Comparison of ENCODE assay signal across 9 mouse cellular contexts in the genomic region with DNA sequence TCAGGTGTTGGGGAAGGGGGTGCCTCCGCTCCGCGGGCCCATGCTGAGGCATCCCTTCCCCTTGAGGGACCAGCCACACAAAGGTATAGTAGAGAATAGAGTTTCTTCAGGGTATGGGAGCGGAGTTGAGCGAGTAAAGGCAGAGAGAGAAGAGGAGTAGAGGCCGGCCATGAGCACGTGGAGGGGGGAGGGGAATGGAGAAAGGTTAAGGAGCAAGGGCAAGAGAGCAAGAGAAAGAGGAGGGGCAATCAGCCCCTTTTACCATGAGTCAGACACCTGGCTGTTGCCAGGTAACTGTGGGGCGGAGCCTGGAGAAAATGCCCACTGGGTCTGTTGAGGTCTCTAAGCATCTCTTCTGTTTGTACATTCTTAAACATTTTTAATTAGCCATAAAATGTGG. TPM values are rescaled to one million over a fixed set of nuclear protein-coding genes. Genes with fewer than 3 reads are reported as not detected.
DNase-seq lines count a peak whose midpoint lies in the region; ATAC-seq lines count a peak whose summit lies in the region.
"Had no signal": no experiment of that assay in that cellular context is flagged by ENCODE, and none has a peak within 500 bp of the region (broad histone marks: within the 10 kb centered on the region; RNA-seq: fewer than 3 reads in every experiment).

No protein-coding gene starts in this region.

- peak overlapping the region; percentile 96 for H3K4me2 ChIP-seq in hindbrain, embryonic 15.5 days
- H3K4me2 ChIP-seq in midbrain, embryonic 14.5 days (ENCODE audit: low read length): peak overlapping the region; percentile 90

- H3K4me3 ChIP-seq in hindbrain, embryonic 15.5 days: peak overlapping the region; percentile 59
- peak overlapping the region; percentile 85 for H3K4me3 ChIP-seq in midbrain, embryonic 14.5 days (replicated peaks; ENCODE audit: low read depth, low read length)

- no peak for ATAC-seq in hindbrain, embryonic 15.5 days (ENCODE audit: low FRiP score, low read depth)
- no peak for ATAC-seq in midbrain, embryonic 14.5 days (ENCODE audit: low FRiP score, low TSS enrichment)

- peaks cover 39% of the 10 kb centered on the region for H3K4me1 ChIP-seq in hindbrain, embryonic 15.5 days (replicated peaks)
- peaks cover 32% of the 10 kb centered on the region for H3K4me1 ChIP-seq in midbrain, embryonic 14.5 days (ENCODE audit: control insufficient read depth, insufficient read depth, low read length)

- no peaks in the 10 kb centered on the region for H3K27me3 ChIP-seq in hindbrain, embryonic 15.5 days
- no peaks in the 10 kb centered on the region for H3K27me3 ChIP-seq in midbrain, embryonic 14.5 days (ENCODE audit: control insufficient read depth, insufficient read depth, low read length)

- peak; percentile 7 for DNase-seq in kidney, adult 11 months
- DNase-seq in kidney, adult 18-20 months: no peak
- DNase-seq in ZHBTc4 (ENCODE audit: low read depth, low spot score): peak; percentile 88
- DNase-seq in midbrain, embryonic 14.5 days: no peak
- DNase-seq in adrenal gland, adult 8-10 months: no peak
- no peak for DNase-seq in retina, postnatal 1 day
- no peak for DNase-seq in cerebellum, adult 8-10 months
- DNase-seq: thymus, adult 2 months had no signal

- no peaks in the 10 kb centered on the region for H3K36me3 ChIP-seq in hindbrain, embryonic 15.5 days
- H3K36me3 ChIP-seq in midbrain, embryonic 14.5 days (ENCODE audit: control insufficient read depth, insufficient read depth, low read length): no peaks in the 10 kb centered on the region

- H3K9me3 ChIP-seq in hindbrain, embryonic 15.5 days: no peaks in the 10 kb centered on the region
- no peaks in the 10 kb centered on the region for H3K9me3 ChIP-seq in midbrain, embryonic 14.5 days (ENCODE audit: control insufficient read depth, low read length)

- H3K27ac ChIP-seq in hindbrain, embryonic 15.5 days (replicated peaks): no peak overlapping the region
- no peak overlapping the region for H3K27ac ChIP-seq in midbrain, embryonic 14.5 days (replicated peaks; ENCODE audit: low read depth, low read length)

- H3K9ac ChIP-seq in hindbrain, embryonic 15.5 days: peak overlapping the region; percentile 77; the same call in 1 of the 2 replicates
- H3K9ac ChIP-seq in midbrain, embryonic 14.5 days (replicated peaks; ENCODE audit: low read length): no peak overlapping the region; the same call in 1 of the 2 replicates

- WGBS in hindbrain, embryonic 15.5 days: 19% methylated on average over 8 of the region's 8 CpGs
- 20% methylated on average over 8 of the region's 8 CpGs for WGBS in midbrain, embryonic 14.5 days

RNA-seq across cellular contexts. Expression of gene Hspbap1, which starts 1.0 kb away (rescaled TPM):
- 14.5 and 17.1 TPM in 2 replicates for polyA plus RNA-seq in hindbrain, embryonic 15.5 days (2015; fragmentation: Nextera tagmentation; extraction: Ambion mirVana)
- polyA plus RNA-seq in midbrain, embryonic 14.5 days (2014; fragmentation: Nextera tagmentation; extraction: Ambion mirVana): 13.4 and 18.1 TPM in 2 replicates
- 1 to 10 TPM; 6.6 to 9.8 (median 7.8) TPM for total RNA-seq in adrenal gland, adult 8-10 months (2022)

RNA-seq across cellular contexts. Expression of gene Dirc2, which starts 2.0 kb away (rescaled TPM):
- 33.9 and 34.8 TPM in 2 replicates for polyA plus RNA-seq in hindbrain, embryonic 15.5 days (2015; fragmentation: Nextera tagmentation; extraction: Ambion mirVana)
- polyA plus RNA-seq in midbrain, embryonic 14.5 days (2014; fragmentation: Nextera tagmentation; extraction: Ambion mirVana): 40.5 and 44.5 TPM in 2 replicates
- 10 to 100 TPM; 32.3 to 57.3 (median 43.9) TPM for total RNA-seq in adrenal gland, adult 8-10 months (2022)

Comparison
In these comparisons a context has a peak if more than half of its experiments do, and no peak if none do; other contexts are left out.
1. DNase-seq: peak in kidney, adult 11 months (single experiment) and ZHBTc4 (single experiment); none in kidney, adult 18-20 months (single experiment), midbrain, embryonic 14.5 days (single experiment), adrenal gland, adult 8-10 months (single experiment), retina, postnatal 1 day (single experiment) and cerebellum, adult 8-10 months (single experiment).